In the genomic region with DNA sequence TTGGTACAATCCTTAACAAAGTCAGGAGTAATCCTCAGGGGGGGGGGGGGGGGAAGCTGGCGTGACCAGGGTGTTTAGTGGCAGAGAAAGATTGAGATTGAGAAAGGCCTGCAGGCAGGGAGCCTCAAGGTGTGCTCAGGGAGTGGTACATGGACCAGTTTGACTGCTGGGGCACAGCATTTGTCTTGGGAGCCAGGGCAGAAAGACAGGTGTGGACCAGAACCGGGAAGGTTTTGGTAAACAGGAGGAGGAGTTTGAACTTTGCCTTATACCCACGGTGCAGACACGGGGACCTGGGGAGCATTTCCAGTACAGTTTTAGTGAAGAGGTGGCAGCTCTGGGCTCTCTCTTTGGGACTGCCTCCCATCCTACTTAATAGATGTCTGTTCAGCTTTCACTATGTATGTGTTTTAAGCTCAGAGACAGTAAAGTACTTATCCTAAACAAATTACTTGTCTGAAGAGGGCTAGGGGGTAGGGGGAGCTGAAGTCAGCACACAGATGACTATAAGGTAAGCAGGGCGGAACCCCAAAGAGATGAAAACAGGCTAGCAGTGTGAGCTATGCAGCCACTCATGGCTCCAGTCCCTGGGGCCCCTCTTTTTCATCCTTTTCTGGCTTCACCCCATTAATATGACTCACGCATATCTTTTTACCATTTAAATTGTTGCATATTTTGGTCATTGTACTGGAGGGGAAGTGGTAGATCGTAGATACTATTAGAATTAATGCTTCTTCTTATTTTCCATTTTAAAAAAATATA, we compare ENCODE assay signal across 9 mouse cellular contexts. TPM values are rescaled to one million over a fixed set of nuclear protein-coding genes. Genes with fewer than 3 reads are reported as not detected.
A peak's percentile ranks its signal among the peaks of the same experiment; 100 is the strongest.
DNase-seq lines count a peak whose midpoint lies in the region; ATAC-seq and TF ChIP-seq lines count a peak whose summit lies in the region.
"Had no signal": no experiment of that assay in that cellular context is flagged by ENCODE, and none has a peak within 500 bp of the region (broad histone marks: within the 10 kb centered on the region; RNA-seq: fewer than 3 reads in every experiment).

No protein-coding gene starts in this region.

- no peaks in the 10 kb centered on the region for H3K9me3 ChIP-seq in forebrain, embryonic 10.5 days
- no peaks in the 10 kb centered on the region for H3K9me3 ChIP-seq in limb, embryonic 11.5 days (ENCODE audit: control insufficient read depth, low read length)
- no peaks in the 10 kb centered on the region for H3K9me3 ChIP-seq in neural tube, embryonic 14.5 days (ENCODE audit: control insufficient read depth, low read length)

- intact Hi-C loops in left cerebral cortex, adult 2 months (cut with DNase I) = loop anchor here (5.0 to 10.0 kb wide), 3 partner anchors 147 to 609 kb away; no protein-coding TSS in a partner anchor
- intact Hi-C loops in left cerebral cortex, postnatal 14 days (cut with DNase I) = no loop called here

- H3K36me3 ChIP-seq in forebrain, embryonic 10.5 days (replicated peaks) = no peaks in the 10 kb centered on the region
- no peaks in the 10 kb centered on the region for H3K36me3 ChIP-seq in limb, embryonic 11.5 days (ENCODE audit: control insufficient read depth, insufficient read depth, low read length)
- H3K36me3 ChIP-seq in neural tube, embryonic 14.5 days (ENCODE audit: control insufficient read depth, insufficient read depth, low read length) = no peaks in the 10 kb centered on the region

- peaks cover 46% of the 10 kb centered on the region for H3K4me1 ChIP-seq in forebrain, embryonic 10.5 days
- H3K4me1 ChIP-seq in limb, embryonic 11.5 days (ENCODE audit: control insufficient read depth, insufficient read depth, low read length) = peaks cover 7% of the 10 kb centered on the region; the same call in 1 of the 2 replicates
- 0 out of 2 replicates have a peak, but pooled peaks cover 4% of the 10 kb centered on the region for H3K4me1 ChIP-seq in neural tube, embryonic 14.5 days (ENCODE audit: control insufficient read depth, insufficient read depth, low read length)

- peaks cover 58% of the 10 kb centered on the region for H3K27me3 ChIP-seq in forebrain, embryonic 10.5 days (ENCODE audit: poor library complexity, severe bottlenecking)
- no peaks in the 10 kb centered on the region for H3K27me3 ChIP-seq in limb, embryonic 11.5 days (ENCODE audit: control insufficient read depth, insufficient read depth, low read length)
- 0 out of 2 replicates have a peak, but pooled peaks cover 5% of the 10 kb centered on the region for H3K27me3 ChIP-seq in neural tube, embryonic 14.5 days (ENCODE audit: control insufficient read depth, insufficient read depth, low read length)

- no peak overlapping the region for H3K9ac ChIP-seq in limb, embryonic 11.5 days (ENCODE audit: low read length)
- H3K9ac ChIP-seq in neural tube, embryonic 14.5 days (replicated peaks; ENCODE audit: low read depth, low read length) = no peak overlapping the region

- no peak overlapping the region for H3K27ac ChIP-seq in left cerebral cortex, adult 2 months
- no peak overlapping the region for H3K27ac ChIP-seq in forebrain, embryonic 10.5 days
- no peak overlapping the region for H3K27ac ChIP-seq in limb, embryonic 11.5 days (replicated peaks; ENCODE audit: low read depth, low read length)
- H3K27ac ChIP-seq in neural tube, embryonic 14.5 days (ENCODE audit: low read depth, low read length) = no peak overlapping the region

- H3K4me3 ChIP-seq in left cerebral cortex, adult 2 months = peak overlapping the region; percentile 43
- peak overlapping the region; percentile 67 for H3K4me3 ChIP-seq in forebrain, embryonic 10.5 days
- peak overlapping the region; percentile 48; the same call in 1 of the 2 replicates for H3K4me3 ChIP-seq in limb, embryonic 11.5 days (ENCODE audit: low read depth, low read length)
- H3K4me3 ChIP-seq in neural tube, embryonic 14.5 days (ENCODE audit: low read depth, low read length) = no peak overlapping the region

- 42% methylated on average over 7 of the region's 7 CpGs for WGBS in forebrain, embryonic 10.5 days
- whole genome bisulfite sequencing in limb, embryonic 11.5 days = 50% methylated on average over 6 of the region's 7 CpGs
- 43% methylated on average over 7 of the region's 7 CpGs for WGBS in neural tube, embryonic 14.5 days

- no peak for DNase-seq in left cerebral cortex, adult 2 months (ENCODE audit: extremely low spot score in 1 of 2, low spot score in 2 of 2)
- no peak for DNase-seq in left cerebral cortex, postnatal 14 days (ENCODE audit: low spot score in 2 of 2)
- DNase-seq in forebrain, embryonic 10.5 days (ENCODE audit: extremely low spot score, low spot score) = no peak
- no peak for DNase-seq in limb, embryonic 11.5 days (ENCODE audit: low spot score)
- DNase-seq in gastrocnemius, postnatal 4 days (ENCODE audit: low spot score in 2 of 2) = no peak
- DNase-seq in thymus, postnatal 0 days (ENCODE audit: low spot score) = no peak
- DNase-seq in layer of hippocampus, adult 9-11 months = no peak

- TF ChIP-seq CTCF in left cerebral cortex, adult 2 months (IDR thresholded peaks at IDR 0.05) = no peak

- H3K4me2 ChIP-seq in limb, embryonic 11.5 days (ENCODE audit: low read depth, severe bottlenecking) = peak overlapping the region; percentile 89
- H3K4me2 ChIP-seq in neural tube, embryonic 14.5 days (ENCODE audit: low read depth, low read length) = peak overlapping the region; percentile 96

- ATAC-seq in limb, embryonic 11.5 days (ENCODE audit: insufficient number of reproducible peaks, low FRiP score, low TSS enrichment, low read depth) = no peak
- 0 out of 2 replicates have a peak, but pooled peaks have one; percentile 8 for ATAC-seq in neural tube, embryonic 14.5 days (ENCODE audit: low read depth)

RNA-seq across cellular contexts. Expression of a gene that starts 0.8 kb away (rescaled TPM):
- total RNA-seq in left cerebral cortex, adult 2 months (2021) = under 1 TPM; 0.12 to 0.29 TPM
- under 1 TPM; 0.22 to 0.34 TPM for total RNA-seq in left cerebral cortex, postnatal 14 days (2021)
- polyA plus RNA-seq in forebrain, embryonic 10.5 days (2016; fragmentation: Nextera tagmentation; extraction: Ambion mirVana) = 1.8 and 2.0 TPM in 2 replicates
- polyA plus RNA-seq in limb, embryonic 11.5 days (2014; fragmentation: Nextera tagmentation; extraction: Ambion mirVana) = 2.5 and 4.6 TPM in 2 replicates
- 0.15 and 0.33 TPM in 2 replicates for polyA plus RNA-seq in neural tube, embryonic 14.5 days (2014; fragmentation: Nextera tagmentation; extraction: Ambion mirVana)
- under 1 TPM; 0.27 to 0.57 TPM for total RNA-seq in gastrocnemius, postnatal 4 days (2021)
- 4.0 and 4.3 TPM in 2 replicates for polyA plus RNA-seq in thymus, postnatal 0 days (2015; fragmentation: Nextera tagmentation; extraction: Ambion mirVana)

RNA-seq across cellular contexts. Expression of a gene that starts 24.4 kb away (rescaled TPM):
- total RNA-seq in left cerebral cortex, adult 2 months (2021) = 10 to 100 TPM; 47.6 to 47.8 TPM
- 10 to 100 TPM; 51.8 to 60.0 TPM for total RNA-seq in left cerebral cortex, postnatal 14 days (2021)
- 79.3 and 80.8 TPM in 2 replicates for polyA plus RNA-seq in forebrain, embryonic 10.5 days (2016; fragmentation: Nextera tagmentation; extraction: Ambion mirVana)
- polyA plus RNA-seq in limb, embryonic 11.5 days (2014; fragmentation: Nextera tagmentation; extraction: Ambion mirVana) = 97.7 and 101 TPM in 2 replicates
- 52.7 and 62.4 TPM in 2 replicates for polyA plus RNA-seq in neural tube, embryonic 14.5 days (2014; fragmentation: Nextera tagmentation; extraction: Ambion mirVana)
- 100 to 1,000 TPM; 113 to 128 TPM for total RNA-seq in gastrocnemius, postnatal 4 days (2021)
- polyA plus RNA-seq in thymus, postnatal 0 days (2015; fragmentation: Nextera tagmentation; extraction: Ambion mirVana) = 60.7 and 64.4 TPM in 2 replicates

RNA-seq across cellular contexts. Expression of a gene that starts 26.2 kb away (rescaled TPM):
- total RNA-seq in left cerebral cortex, adult 2 months (2021) = not detected
- not detected for total RNA-seq in left cerebral cortex, postnatal 14 days (2021)
- not detected in 2 replicates for polyA plus RNA-seq in forebrain, embryonic 10.5 days (2016; fragmentation: Nextera tagmentation; extraction: Ambion mirVana)
- polyA plus RNA-seq in limb, embryonic 11.5 days (2014; fragmentation: Nextera tagmentation; extraction: Ambion mirVana) = not detected in 2 replicates
- polyA plus RNA-seq in neural tube, embryonic 14.5 days (2014; fragmentation: Nextera tagmentation; extraction: Ambion mirVana) = not detected in 2 replicates
- under 1 TPM in 1 of 2 experiments, not detected in 1; 0.54 TPM for total RNA-seq in gastrocnemius, postnatal 4 days (2021)
- polyA plus RNA-seq in thymus, postnatal 0 days (2015; fragmentation: Nextera tagmentation; extraction: Ambion mirVana) = not detected in 2 replicates
- polyA plus RNA-seq: erythroblast, embryonic 14.5 days had no signal

RNA-seq across cellular contexts. Expression of a gene that starts 31.4 kb away (rescaled TPM):
- total RNA-seq in left cerebral cortex, adult 2 months (2021) = not detected
- total RNA-seq in left cerebral cortex, postnatal 14 days (2021) = not detected
- not detected in 2 replicates for polyA plus RNA-seq in forebrain, embryonic 10.5 days (2016; fragmentation: Nextera tagmentation; extraction: Ambion mirVana)
- not detected in 2 replicates for polyA plus RNA-seq in limb, embryonic 11.5 days (2014; fragmentation: Nextera tagmentation; extraction: Ambion mirVana)
- not detected in 2 replicates for polyA plus RNA-seq in neural tube, embryonic 14.5 days (2014; fragmentation: Nextera tagmentation; extraction: Ambion mirVana)
- not detected for total RNA-seq in gastrocnemius, postnatal 4 days (2021)
- polyA plus RNA-seq in thymus, postnatal 0 days (2015; fragmentation: Nextera tagmentation; extraction: Ambion mirVana) = not detected in 2 replicates
- polyA plus RNA-seq: erythroblast, embryonic 14.5 days had no signal

RNA-seq across cellular contexts. Expression of a gene that starts 49.4 kb away (rescaled TPM):
- 100 to 1,000 TPM; 111 TPM for total RNA-seq in left cerebral cortex, adult 2 months (2021)
- total RNA-seq in left cerebral cortex, postnatal 14 days (2021) = 100 to 1,000 TPM; 118 to 121 TPM
- polyA plus RNA-seq in forebrain, embryonic 10.5 days (2016; fragmentation: Nextera tagmentation; extraction: Ambion mirVana) = 1.5 and 1.6 TPM in 2 replicates
- polyA plus RNA-seq in limb, embryonic 11.5 days (2014; fragmentation: Nextera tagmentation; extraction: Ambion mirVana) = 0.85 and 0.89 TPM in 2 replicates
- polyA plus RNA-seq in neural tube, embryonic 14.5 days (2014; fragmentation: Nextera tagmentation; extraction: Ambion mirVana) = 6.9 and 7.1 TPM in 2 replicates
- total RNA-seq in gastrocnemius, postnatal 4 days (2021) = 1 to 10 TPM; 2.2 TPM
- 0.07 TPM in 1 of 2 replicates, not detected in the other for polyA plus RNA-seq in thymus, postnatal 0 days (2015; fragmentation: Nextera tagmentation; extraction: Ambion mirVana)
- polyA plus RNA-seq: erythroblast, embryonic 14.5 days had no signal
